Mouse (Mus musculus) spleen, embryonic (tissue): ENCODE measurements around the gene Gm10406.
"Not testable (repeated sequence)": the region's sequence is repeated elsewhere in the genome, so short reads cannot be mapped to it uniquely, and the experiment has no call there.

ENCODE experiments used
- CTCF ChIA-PET: fragments of 350-600 bp; sonication (Branson Sonifier 250); formaldehyde crosslinking; loops from one replicate; lab custom pipeline; 2022; lab: Charles Lee

Gm10406 gene

DNA sequence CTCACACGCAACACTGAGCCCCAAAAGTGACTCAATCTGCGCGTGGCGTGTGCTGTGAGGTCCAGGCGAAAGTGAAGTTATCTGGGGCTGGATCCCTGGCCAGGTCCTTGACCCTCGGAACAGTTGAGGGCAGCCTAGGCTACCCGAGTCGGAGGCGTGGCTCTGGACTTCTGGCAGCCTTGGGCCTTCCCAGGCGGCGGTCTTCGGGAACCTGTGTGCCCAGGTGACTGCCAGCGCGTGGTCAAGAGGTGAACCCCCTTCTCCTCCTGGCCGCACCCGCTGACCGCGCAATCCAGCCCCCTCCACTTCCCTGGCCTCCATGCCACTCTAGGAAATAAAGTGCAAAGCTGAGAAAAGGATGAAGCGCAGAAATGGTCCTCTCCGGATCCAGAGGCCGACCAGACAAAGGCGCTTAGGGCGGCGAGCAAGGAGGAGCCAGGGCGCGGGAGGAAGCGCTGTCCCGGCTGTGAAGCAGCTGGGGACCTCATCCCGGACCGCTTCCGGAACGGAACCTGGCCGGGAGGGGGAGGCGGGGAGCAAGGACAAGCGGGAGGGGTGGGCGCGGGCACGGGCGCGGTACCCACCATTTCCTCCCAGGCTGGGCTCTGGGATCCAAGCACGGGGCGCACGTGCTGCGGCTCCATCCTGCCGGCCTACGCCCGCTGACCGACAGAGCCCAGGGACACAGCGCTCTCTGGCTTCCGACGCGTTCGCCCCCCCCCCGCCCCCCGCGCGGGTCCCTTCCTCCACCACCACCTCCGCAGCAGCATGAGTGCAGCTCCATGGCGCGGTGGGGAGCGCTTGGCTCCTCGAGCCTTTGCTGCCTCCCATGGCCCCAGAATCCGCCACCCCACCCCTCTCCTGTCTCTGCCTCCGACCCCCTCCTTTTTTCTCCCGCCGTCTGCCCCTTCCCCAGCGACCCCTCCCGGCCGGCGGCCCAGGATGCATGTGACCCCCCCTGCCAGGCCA lies at the start of gene Gm10406:
Gene Gm10406, minus strand, starts transcription at position 669 of the 969 bp plus-strand sequence.
- CTCF ChIA-PET, result not testable (repeated sequence)

DNA sequence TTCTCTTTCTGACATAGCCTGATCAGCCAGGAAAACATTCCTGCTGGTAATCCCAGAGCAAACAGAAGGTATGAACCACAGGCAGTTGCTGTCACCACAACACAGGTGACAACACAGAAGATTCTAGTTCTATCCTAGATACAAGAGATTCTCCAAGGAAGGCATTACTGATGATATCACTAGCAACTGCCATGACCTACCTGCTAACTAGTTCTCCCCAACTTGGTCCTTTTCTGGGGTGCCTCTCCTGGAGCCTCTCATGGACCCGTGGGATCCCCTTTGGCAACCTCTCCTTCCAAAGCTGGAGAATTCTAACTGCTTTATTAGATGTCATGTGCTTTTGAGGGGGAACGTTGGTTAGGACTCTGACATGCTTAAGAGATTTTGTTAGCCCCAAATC lies 17.6 kb upstream of the Gm10406 start, which contains the start of gene Gm3685:
Gene Gm3685, minus strand, starts transcription at position 101 of the 400 bp plus-strand sequence.
- CTCF ChIA-PET, result not testable (repeated sequence)

DNA sequence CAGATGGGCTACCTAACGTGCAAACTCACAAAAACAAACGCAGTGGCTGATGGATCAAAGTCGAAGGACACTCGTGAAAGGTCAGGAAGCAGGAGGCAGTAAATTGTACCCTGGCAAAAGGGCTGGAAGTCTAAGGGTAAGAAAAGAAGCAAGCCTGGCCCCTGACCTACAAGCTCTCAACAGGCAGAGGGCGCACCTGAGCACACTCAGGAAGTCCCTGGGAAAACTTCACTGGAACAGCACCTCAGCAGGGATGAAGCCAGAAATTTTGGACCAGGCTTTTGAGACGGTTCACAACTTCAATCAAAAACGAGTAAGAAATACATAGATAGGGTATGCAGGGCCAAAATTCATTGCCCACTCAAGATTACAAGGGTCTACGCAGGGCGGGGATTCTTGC lies 975 bp downstream of the Gm10406 start:
- CTCF ChIA-PET, result not testable (repeated sequence)

DNA sequence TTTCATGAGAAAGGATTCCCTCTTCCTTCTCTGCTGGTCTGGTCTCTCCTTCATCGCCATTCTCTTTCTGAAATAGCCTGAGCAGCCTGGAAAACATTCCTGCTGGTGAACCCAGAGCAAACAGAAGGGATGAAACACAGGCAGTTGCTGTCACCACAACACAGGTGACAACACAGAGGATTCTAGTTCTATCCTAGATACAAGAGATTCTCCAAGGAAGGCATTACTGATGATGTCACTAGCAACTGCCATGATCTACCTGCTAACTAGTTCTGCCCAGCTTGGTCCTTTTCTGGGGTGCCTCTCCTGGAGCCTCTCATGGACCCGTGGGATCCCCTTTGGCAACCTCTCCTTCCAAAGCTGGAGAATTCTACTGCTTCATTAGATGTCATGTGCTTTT lies 53.5 kb downstream of the Gm10406 start, which contains the start of gene Gm6356:
Gene Gm6356, minus strand, starts transcription at position 101 of the 400 bp plus-strand sequence.
- CTCF ChIA-PET, result not testable (repeated sequence)
